In the genomic region with DNA sequence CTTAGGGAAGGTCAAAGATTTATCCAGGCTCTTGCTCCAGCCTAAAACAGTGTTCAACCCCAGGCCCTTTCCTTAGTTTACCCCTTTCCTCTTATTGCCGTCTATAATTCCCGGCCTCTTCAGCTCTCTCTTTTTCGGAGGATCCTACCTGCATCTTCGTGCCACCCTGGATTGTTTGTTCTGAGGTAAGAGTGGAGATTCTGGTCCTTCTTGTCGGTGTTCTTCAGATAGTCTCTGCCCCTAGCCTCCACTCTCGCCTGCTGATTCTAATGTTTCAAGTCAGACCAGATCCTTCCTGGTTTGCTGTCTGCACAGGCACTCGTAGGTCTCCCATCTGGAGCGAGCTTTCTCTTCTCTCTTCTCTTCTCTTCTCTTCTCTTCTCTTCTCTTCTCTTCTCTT, we compare ENCODE assay signal across 8 mouse cellular contexts. TPM values are rescaled to one million over a fixed set of nuclear protein-coding genes. Genes with fewer than 3 reads are reported as not detected.
DNase-seq lines count a peak whose midpoint lies in the region; ATAC-seq and TF ChIP-seq lines count a peak whose summit lies in the region.

No protein-coding gene starts in this region.

- H3K36me3 ChIP-seq in kidney, embryonic 16.5 days (ENCODE audit: insufficient read depth, low read length) = no peaks in the 10 kb centered on the region
- peaks cover 0 to 31% of the 10 kb centered on the region in 2 experiments; a peak in 2 of 4 replicates for H3K36me3 ChIP-seq in MEL (ENCODE audit: control insufficient read depth in 1 of 2, insufficient read depth in 2 of 2, low read length in 2 of 2)
- H3K36me3 ChIP-seq in forebrain, postnatal 0 days (ENCODE audit: insufficient read depth) = no peaks in the 10 kb centered on the region
- H3K36me3 ChIP-seq in midbrain, embryonic 11.5 days (ENCODE audit: control insufficient read depth, insufficient read depth, low read length) = no peaks in the 10 kb centered on the region

- DNase-seq in kidney, adult 11 months = no peak
- DNase-seq in MEL (ENCODE audit: low read depth, low spot score) = peak; percentile 55
- no peak for DNase-seq in forebrain, postnatal 0 days
- no peak for DNase-seq in midbrain, embryonic 11.5 days (ENCODE audit: low spot score, missing footprints)
- DNase-seq in yolk sac, embryonic 10.5 days (ENCODE audit: low spot score) = no peak
- DNase-seq in right cerebral cortex, postnatal 14 days = no peak
- DNase-seq in urinary bladder, adult 2 months (ENCODE audit: low spot score) = no peak

- H3K79me2 ChIP-seq in MEL (ENCODE audit: control insufficient read depth, insufficient read depth, low read length, poor library complexity) = peaks cover 23% of the 10 kb centered on the region

- no peak for TF ChIP-seq CTCF in MEL (IDR thresholded peaks at IDR 0.05 in 2 of 3, conservative IDR thresholded peaks at IDR 0.05 in 1 of 3; ENCODE audit: control insufficient read depth in 1 of 3, insufficient read depth in 1 of 3, low read depth in 2 of 3, low read length in 3 of 3, poor library complexity in 1 of 3, severe bottlenecking in 1 of 3)
- TF ChIP-seq CTCF in forebrain, postnatal 0 days (IDR thresholded peaks at IDR 0.05; ENCODE audit: low read depth) = no peak

- H3K4me2 ChIP-seq in kidney, embryonic 16.5 days (replicated peaks; ENCODE audit: low read depth, low read length) = peak overlapping the region; percentile 98
- H3K4me2 ChIP-seq in forebrain, postnatal 0 days (ENCODE audit: low read depth) = peak overlapping the region; percentile 97
- peak overlapping the region; percentile 99 for H3K4me2 ChIP-seq in midbrain, embryonic 11.5 days

- no peak for TF ChIP-seq RAD21 in MEL (IDR thresholded peaks at IDR 0.05; ENCODE audit: low read depth, low read length)

- no peaks in the 10 kb centered on the region for H3K9me3 ChIP-seq in kidney, embryonic 16.5 days (ENCODE audit: low read length)
- no peaks in the 10 kb centered on the region for H3K9me3 ChIP-seq in MEL (replicated peaks; ENCODE audit: insufficient read depth, low read length)
- no peaks in the 10 kb centered on the region for H3K9me3 ChIP-seq in forebrain, postnatal 0 days (ENCODE audit: low read length)
- no peaks in the 10 kb centered on the region for H3K9me3 ChIP-seq in midbrain, embryonic 11.5 days (ENCODE audit: control insufficient read depth, low read length)

- 22% methylated on average over 8 of the region's 8 CpGs for WGBS in kidney, embryonic 16.5 days
- 30% methylated on average over 8 of the region's 8 CpGs for WGBS in forebrain, postnatal 0 days
- WGBS in midbrain, embryonic 11.5 days = 21% methylated on average over 8 of the region's 8 CpGs

- peak overlapping the region; percentile 85 for H3K9ac ChIP-seq in kidney, embryonic 16.5 days (replicated peaks; ENCODE audit: low read length)
- H3K9ac ChIP-seq in MEL (ENCODE audit: control insufficient read depth, low read depth, low read length, poor library complexity, severe bottlenecking) = peak overlapping the region; percentile 88
- peak overlapping the region; percentile 88 for H3K9ac ChIP-seq in forebrain, postnatal 0 days
- H3K9ac ChIP-seq in midbrain, embryonic 11.5 days (ENCODE audit: low read length) = peak overlapping the region; percentile 84

- TF ChIP-seq POLR2A in MEL (IDR thresholded peaks at IDR 0.05; ENCODE audit: control insufficient read depth in 1 of 2, insufficient read depth in 1 of 2, low read depth in 1 of 2, low read length in 2 of 2, poor library complexity in 1 of 2) = no peak

- TF ChIP-seq EP300 in MEL (IDR thresholded peaks at IDR 0.05; ENCODE audit: low read depth in 1 of 2, low read length in 2 of 2) = no peak

- H3K27ac ChIP-seq in kidney, embryonic 16.5 days (ENCODE audit: low read length) = no peak overlapping the region
- H3K27ac ChIP-seq in MEL (ENCODE audit: control insufficient read depth, low read depth, low read length) = no peak overlapping the region
- no peak overlapping the region for H3K27ac ChIP-seq in forebrain, postnatal 0 days (ENCODE audit: low read depth, low read length)
- no peak overlapping the region for H3K27ac ChIP-seq in midbrain, embryonic 11.5 days (ENCODE audit: low read depth, low read length)

- H3K4me3 ChIP-seq in kidney, embryonic 16.5 days (ENCODE audit: low read length) = peak overlapping the region; percentile 64
- peak overlapping the region; percentile 69 to 83 for H3K4me3 ChIP-seq in MEL (ENCODE audit: control insufficient read depth in 1 of 2, insufficient read depth in 1 of 2, low read depth in 2 of 2, low read length in 2 of 2)
- H3K4me3 ChIP-seq in forebrain, postnatal 0 days (ENCODE audit: low read depth, low read length) = peak overlapping the region; percentile 71
- peak overlapping the region; percentile 74 for H3K4me3 ChIP-seq in midbrain, embryonic 11.5 days (ENCODE audit: low read depth, low read length)

- H3K27me3 ChIP-seq in kidney, embryonic 16.5 days (ENCODE audit: insufficient read depth, low read length) = no peaks in the 10 kb centered on the region
- no peaks in the 10 kb centered on the region for H3K27me3 ChIP-seq in MEL (ENCODE audit: control insufficient read depth in 1 of 2, insufficient read depth in 2 of 2, low read length in 2 of 2)
- no peaks in the 10 kb centered on the region for H3K27me3 ChIP-seq in forebrain, postnatal 0 days (ENCODE audit: insufficient read depth, low read length)
- H3K27me3 ChIP-seq in midbrain, embryonic 11.5 days (ENCODE audit: control insufficient read depth, insufficient read depth, low read length) = no peaks in the 10 kb centered on the region; the same call in 1 of the 2 replicates

- H3K4me1 ChIP-seq in kidney, embryonic 16.5 days (ENCODE audit: insufficient read depth, low read length) = peaks cover 29% of the 10 kb centered on the region
- peaks cover 15 to 41% of the 10 kb centered on the region in 2 experiments for H3K4me1 ChIP-seq in MEL (ENCODE audit: control insufficient read depth in 1 of 2, insufficient read depth in 2 of 2, low read length in 2 of 2)
- peaks cover 8% of the 10 kb centered on the region for H3K4me1 ChIP-seq in forebrain, postnatal 0 days (ENCODE audit: insufficient read depth)
- peaks cover 22% of the 10 kb centered on the region for H3K4me1 ChIP-seq in midbrain, embryonic 11.5 days (ENCODE audit: control insufficient read depth, insufficient read depth, low read length)

- no peak for ATAC-seq in kidney, embryonic 16.5 days (ENCODE audit: low FRiP score, low TSS enrichment)
- ATAC-seq in forebrain, postnatal 0 days = no peak
- ATAC-seq in midbrain, embryonic 11.5 days (ENCODE audit: low FRiP score) = no peak

TF ChIP-seq in MEL, 35 proteins besides CTCF, POLR2A, EP300 and RAD21:
- TF ChIP-seq ELF1 (IDR thresholded peaks at IDR 0.05; ENCODE audit: low read depth, low read length) = 0 out of 2 replicates have a peak, but pooled peaks have one; percentile 10
- no peak for TF ChIP-seq JUND (IDR thresholded peaks at IDR 0.05; ENCODE audit: low read depth, low read length)

RNA-seq across cellular contexts. Expression of a gene that starts 0.6 kb away (rescaled TPM):
- 23.6 TPM in 2 replicates for polyA plus RNA-seq in kidney, embryonic 16.5 days (2015; fragmentation: Nextera tagmentation; extraction: Ambion mirVana)
- total RNA-seq in MEL (2012; rRNA removed) = 23.5 and 27.4 TPM in 2 replicates
- 10 to 100 TPM in 1 of 2 experiments, not detected in 1; 26.7 TPM for polyA plus RNA-seq in MEL (2012; ENCODE audit: insufficient read depth in 1 of 2, insufficient read length in 2 of 2, low read depth in 1 of 2, low replicate concordance in 2 of 2, missing spikeins in 1 of 2)
- total RNA-seq in forebrain, postnatal 0 days (2014; rRNA removed) = 14.5 and 20.7 TPM in 2 replicates
- 8.0 and 9.5 TPM in 2 replicates for polyA plus RNA-seq in forebrain, postnatal 0 days (2015; fragmentation: Nextera tagmentation; extraction: Ambion mirVana)
- polyA plus RNA-seq in midbrain, embryonic 11.5 days (2014; fragmentation: Nextera tagmentation; extraction: Ambion mirVana) = 12.1 and 13.9 TPM in 2 replicates
- 14.1 and 17.9 TPM in 2 replicates for polyA plus RNA-seq in urinary bladder, adult 2 months (2012; rRNA removed)
